Mouse (Mus musculus) bone marrow, adult 2 months (tissue): Measurements from ENCODE around the gene Hist2h3c1. TPM values are rescaled to one million over a fixed set of nuclear protein-coding genes. Genes with fewer than 3 reads are reported as not detected.
"Not testable (repeated sequence)": the region's sequence is repeated elsewhere in the genome, so short reads cannot be mapped to it uniquely, and the experiment has no call there.

Experiments
- H3K27ac ChIP-seq: fragments of 200-500 bp; 2 replicates; pipeline ENCODE4 v1.5.1; 2012; ENCODE audit warnings: low read depth, mild to moderate bottlenecking, control low read depth, inconsistent platforms, low read length; ENCODE audit not compliant: control insufficient read depth, poor library complexity, insufficient read depth
- H3K4me1 ChIP-seq: fragments of 200-500 bp; 2 replicates; pipeline ENCODE4 v1.6.1; 2011; ENCODE audit warnings: low read length; ENCODE audit not compliant: control insufficient read depth, insufficient read depth
- H3K4me3 ChIP-seq: fragments of 200-500 bp; replicated peaks from 2 replicates; pipeline ENCODE3; 2011; ENCODE audit warnings: mild to moderate bottlenecking, low read depth, low read length, control low read depth; ENCODE audit not compliant: control insufficient read depth
- CTCF ChIP-seq: fragments of 200-500 bp; IDR thresholded peaks from 2 replicates; pipeline ENCODE4 v1.5.1; 2011; ENCODE audit warnings: low read length, control low read depth; ENCODE audit not compliant: control insufficient read depth, insufficient read depth
- POLR2A ChIP-seq: fragments of 200-500 bp; IDR thresholded peaks from 2 replicates; pipeline ENCODE4 v1.6.1; 2011; ENCODE audit warnings: low read depth, mild to moderate bottlenecking, control low read depth, low read length, borderline replicate concordance; ENCODE audit not compliant: control insufficient read depth
- WGBS: fragments of 180-500 bp; shearing (Covaris S2); methylation state at CpG from one replicate; pipeline ENCODE4 v1.1.7; 2018; 5-methylcytosine and 5-hydroxymethylcytosine counted together
- polyA plus RNA-seq: library from polyadenylated mRNA; stranded (reverse); fragments of >200 nt; gene quantifications from 2 replicates; pipeline ENCODE4 v1.2.4, GENCODE M21; 2011; ENCODE audit warnings: low replicate concordance; ENCODE audit not compliant: missing spikeins, insufficient read depth, insufficient read length

The Hist2h3c1 gene
- polyA plus RNA-seq, 1 experiment = not detected

DNA sequence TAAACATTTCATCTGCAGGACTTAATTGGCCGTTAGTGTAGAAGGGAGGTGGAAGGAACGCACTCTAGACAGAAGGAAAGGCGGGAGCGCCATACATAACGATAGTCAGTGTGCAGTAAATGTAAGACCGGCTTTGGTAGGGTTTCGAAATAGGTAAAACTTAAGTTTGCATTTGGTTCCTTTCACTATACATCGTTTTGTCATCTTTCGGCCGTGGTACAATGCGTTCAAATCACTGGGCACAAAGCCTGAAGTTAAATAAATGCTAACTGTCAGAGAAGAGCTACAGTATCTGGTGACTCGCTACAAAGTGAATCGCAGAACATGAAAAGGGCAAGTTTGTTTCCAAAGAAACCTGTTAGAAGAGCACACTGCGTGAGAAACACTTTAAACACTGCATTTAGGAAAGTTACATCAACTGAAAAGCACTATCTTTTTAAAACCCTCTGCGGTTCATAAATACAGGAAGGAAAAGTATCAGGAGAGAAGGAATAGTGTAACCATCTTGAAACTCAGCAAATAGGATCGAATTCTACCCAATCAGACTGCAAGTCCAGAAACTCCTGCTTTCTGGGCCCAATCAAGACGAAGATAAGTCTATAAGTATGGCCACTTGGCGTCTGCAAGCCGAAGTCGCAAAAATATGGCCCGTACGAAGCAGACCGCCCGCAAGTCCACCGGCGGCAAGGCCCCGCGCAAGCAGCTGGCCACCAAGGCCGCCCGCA lies 21.7 kb downstream of the Hist2h3c1 start, which contains the start of gene Hist2h3b:
TSS of gene Hist2h3b (plus strand) at position 604 of the 725 bp plus-strand sequence.
- TF ChIP-seq CTCF (no peak), POLR2A (peak; percentile 96; the same call in 1 of the 2 replicates)
- H3K4me3 ChIP-seq = peak within 1 kb of the TSS; percentile 75
- WGBS = 12% methylated on average over 28 of the region's 30 CpGs
- H3K27ac ChIP-seq = peak within 1 kb of the TSS; percentile 98
- no peaks in the 10 kb centered on the region; the same call in 1 of the 2 replicates for H3K4me1 ChIP-seq

DNA sequence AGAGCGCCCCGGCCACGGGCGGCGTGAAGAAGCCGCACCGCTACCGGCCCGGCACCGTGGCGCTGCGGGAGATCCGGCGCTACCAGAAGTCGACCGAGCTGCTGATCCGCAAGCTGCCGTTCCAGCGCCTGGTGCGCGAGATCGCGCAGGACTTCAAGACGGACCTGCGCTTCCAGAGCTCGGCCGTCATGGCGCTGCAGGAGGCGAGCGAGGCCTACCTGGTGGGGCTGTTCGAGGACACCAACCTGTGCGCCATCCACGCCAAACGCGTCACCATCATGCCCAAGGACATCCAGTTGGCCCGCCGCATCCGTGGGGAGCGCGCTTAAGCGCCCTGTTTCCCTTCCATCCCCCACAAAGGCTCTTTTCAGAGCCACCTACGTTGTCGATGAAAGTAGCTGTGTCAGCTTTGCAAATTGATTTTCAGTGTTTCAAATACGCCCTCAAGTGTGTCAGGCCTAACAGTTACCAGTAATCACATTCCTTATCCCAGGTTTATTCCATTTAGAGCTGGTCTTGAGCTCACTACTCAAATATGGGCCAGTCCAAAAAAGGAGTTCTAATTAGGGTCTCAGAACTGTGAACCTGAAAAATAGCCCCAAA lies 22.4 kb downstream of the Hist2h3c1 start:
- H3K27ac ChIP-seq = peak overlapping the region; percentile 98
- TF ChIP-seq POLR2A = peak; percentile 95; the same call in 1 of the 2 replicates
- under 1% methylated on average over 13 of the region's 44 CpGs for WGBS
- not testable (repeated sequence) for H3K4me1 ChIP-seq
- H3K4me3 ChIP-seq = peak overlapping the region; percentile 64

DNA sequence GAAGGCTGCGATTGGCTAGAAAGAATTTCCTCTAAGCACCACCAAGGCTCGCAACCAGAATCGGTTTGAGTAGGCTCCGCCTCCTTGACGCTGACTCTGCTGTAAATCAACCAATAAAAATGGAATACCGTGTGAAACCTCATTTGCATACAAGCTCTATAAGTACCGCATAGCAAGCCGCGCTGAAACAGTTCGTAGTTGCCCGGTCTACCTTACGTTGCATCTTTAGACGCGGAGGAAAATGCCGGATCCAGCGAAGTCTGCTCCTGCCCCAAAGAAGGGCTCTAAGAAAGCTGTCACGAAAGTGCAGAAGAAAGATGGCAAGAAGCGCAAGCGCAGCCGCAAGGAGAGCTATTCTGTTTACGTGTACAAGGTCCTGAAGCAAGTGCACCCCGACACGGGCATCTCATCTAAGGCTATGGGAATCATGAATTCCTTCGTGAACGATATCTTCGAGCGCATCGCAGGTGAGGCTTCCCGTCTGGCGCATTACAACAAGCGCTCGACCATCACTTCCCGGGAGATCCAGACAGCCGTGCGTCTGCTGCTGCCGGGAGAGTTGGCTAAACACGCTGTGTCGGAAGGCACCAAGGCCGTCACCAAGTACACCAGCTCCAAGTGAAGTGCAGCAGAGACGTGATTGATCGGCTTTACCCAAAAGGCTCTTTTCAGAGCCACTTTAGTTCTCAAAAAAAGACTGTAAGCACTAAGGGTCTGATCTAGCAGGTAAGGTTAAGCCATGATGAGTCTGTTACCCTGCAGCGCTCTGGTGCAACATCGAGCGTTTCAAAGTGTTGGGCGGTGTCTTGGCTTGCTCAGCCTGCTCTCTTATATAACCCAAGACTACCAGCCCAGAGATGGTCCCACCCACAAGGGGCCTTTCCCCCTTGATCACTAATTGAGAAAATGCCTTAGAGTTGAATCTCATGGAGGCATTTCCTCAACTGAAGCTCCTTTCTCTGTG lies 23.3 kb downstream of the Hist2h3c1 start, which contains the start of gene Hist2h2bb:
TSS of gene Hist2h2bb (plus strand) at position 242 of the 964 bp plus-strand sequence.
- Histone ChIP-seq H3K4me3 (peak within 1 kb of the TSS; percentile 75), H3K27ac (peak within 1 kb of the TSS; percentile 98), H3K4me1 (no peaks in the 10 kb centered on the region; the same call in 1 of the 2 replicates)
- WGBS = under 1% methylated on average over 45 of the region's 45 CpGs
- TF ChIP-seq CTCF (no peak), POLR2A (peak; percentile 93)

DNA sequence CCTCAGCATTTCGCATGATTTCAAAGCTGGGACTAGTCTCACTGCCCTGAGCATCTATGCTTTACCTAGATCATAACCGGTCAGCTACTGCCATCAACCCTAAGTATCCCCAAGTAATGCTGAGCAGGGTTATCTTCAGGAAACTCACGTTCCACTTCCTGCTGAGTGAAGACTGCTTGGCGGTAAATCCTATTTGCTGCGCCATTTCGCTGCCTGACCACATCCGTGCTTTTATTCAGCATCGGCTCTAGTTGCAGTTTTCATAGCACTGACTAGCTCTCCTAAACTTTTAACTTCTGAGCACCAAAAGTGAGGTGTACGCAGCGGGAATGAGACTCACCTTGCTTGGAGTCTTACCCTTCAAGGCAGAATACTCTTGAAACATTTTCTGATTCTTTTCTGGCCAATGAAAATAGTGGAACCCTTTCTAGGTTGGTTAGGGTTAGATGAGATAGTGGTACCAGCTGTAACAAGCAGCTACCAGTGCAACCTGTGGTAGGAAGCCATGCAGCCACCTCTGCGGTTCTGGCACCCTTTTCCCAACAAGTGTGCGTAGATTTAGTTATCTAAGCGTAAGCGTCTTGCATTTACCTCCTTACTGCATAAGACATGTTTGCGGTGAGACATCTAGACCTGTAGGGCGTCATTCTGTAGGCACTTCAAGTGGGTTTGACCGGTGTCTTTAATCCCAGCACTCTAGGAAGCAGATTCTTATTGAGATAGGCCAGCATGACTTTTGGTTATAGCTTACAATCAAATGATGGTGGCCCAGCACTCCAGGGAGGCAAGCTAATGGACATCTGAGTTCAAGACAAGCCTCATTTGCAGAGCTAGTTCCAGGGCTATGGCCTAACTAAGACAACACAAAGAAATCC lies 27.3 kb downstream of the Hist2h3c1 start:
- 34% methylated on average over 17 of the region's 17 CpGs for WGBS
- Histone ChIP-seq H3K4me1 (no peaks in the 10 kb centered on the region; the same call in 1 of the 2 replicates), H3K27ac (no peak overlapping the region), H3K4me3 (no peak overlapping the region)
- TF ChIP-seq CTCF (no peak), POLR2A (no peak)

DNA sequence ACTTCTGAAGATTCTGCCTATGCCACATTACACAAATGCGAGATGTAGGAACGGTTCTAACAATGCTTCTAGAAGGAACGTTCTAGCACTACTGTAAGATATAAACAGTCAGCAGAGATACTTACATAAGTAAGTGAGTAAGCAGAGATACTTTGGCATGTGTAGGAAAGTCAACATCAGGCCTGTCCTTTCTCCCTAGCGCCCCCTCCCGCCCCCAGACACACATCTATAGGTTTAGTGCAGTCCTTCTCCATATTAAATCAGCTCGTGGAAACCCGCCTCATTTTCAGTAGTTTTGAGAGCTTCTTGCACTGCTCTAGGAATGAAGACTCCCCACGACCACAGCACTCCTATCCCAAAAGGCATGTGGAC lies 30.9 kb downstream of the Hist2h3c1 start:
- Histone ChIP-seq H3K4me1 (no peaks in the 10 kb centered on the region; the same call in 1 of the 2 replicates), H3K4me3 (peak overlapping the region; percentile 66), H3K27ac (peak overlapping the region; percentile 56)
- 0 out of 2 replicates have a peak, but pooled peaks have one; percentile 14 for TF ChIP-seq CTCF
- no peak for TF ChIP-seq POLR2A
- WGBS = 13% methylated on average over 8 of the region's 8 CpGs

DNA sequence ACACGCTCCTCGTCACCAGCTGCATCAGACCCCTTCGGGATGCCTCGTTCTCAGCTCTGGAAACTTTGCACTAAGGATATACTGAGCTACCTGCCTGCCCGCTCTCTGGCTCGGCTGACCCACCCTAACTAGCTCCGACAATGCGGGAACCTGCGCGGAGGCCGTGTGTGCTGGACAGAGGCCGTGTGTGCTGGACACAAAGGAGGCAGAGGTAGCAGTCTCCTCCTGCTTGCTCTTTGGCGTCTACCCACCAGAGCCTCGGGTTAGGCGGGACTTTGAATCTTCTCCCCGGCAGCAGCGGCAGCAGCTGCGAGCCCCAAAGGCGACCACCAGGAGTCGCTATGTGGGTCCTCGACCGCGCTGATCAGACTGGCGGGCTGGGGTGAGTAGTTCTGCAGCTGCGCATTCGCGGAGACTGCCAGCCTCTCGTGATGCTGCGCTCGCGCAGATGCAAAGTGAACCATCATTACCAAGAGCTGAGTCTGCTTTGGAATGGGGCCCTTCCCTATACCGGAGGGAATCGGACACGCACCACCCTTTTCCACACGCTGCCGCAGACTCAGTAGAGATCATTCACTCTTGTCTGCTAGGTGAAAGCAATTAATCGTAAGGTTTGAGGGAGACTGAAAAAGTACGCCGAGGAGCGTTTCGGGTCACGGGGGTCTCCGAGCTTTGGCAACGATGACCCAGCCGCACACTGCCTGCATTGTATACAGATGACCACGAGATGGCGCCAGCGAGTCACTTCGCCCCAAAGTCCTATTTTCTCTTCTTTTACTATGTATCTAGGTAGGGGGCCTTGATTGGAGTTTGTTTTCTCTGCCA lies 31.5 kb downstream of the Hist2h3c1 start:
- TF ChIP-seq POLR2A (peak; percentile 43; the same call in 1 of the 2 replicates), CTCF (peak; percentile 93)
- H3K4me1 ChIP-seq = no peaks in the 10 kb centered on the region; the same call in 1 of the 2 replicates
- under 1% methylated on average over 49 of the region's 49 CpGs for WGBS

More for the DNA sequence above, 31.5 kb downstream of the Hist2h3c1 start:
- H3K4me3 ChIP-seq = peak overlapping the region; percentile 66
- peak overlapping the region; percentile 56 for H3K27ac ChIP-seq
